Mouse (Mus musculus) layer of hippocampus, postnatal 14 days (tissue): ENCODE results near the gene Tada2a. TPM values are rescaled to one million over a fixed set of nuclear protein-coding genes. Genes with fewer than 3 reads are reported as not detected.

Source experiments
- DNase-seq, 2 experiments: peaks; one replicate each; pipeline ENCODE4 v3.0.0; 2021 to 2022; ENCODE audit warnings: low spot score in 2 of 2, mixed read lengths in 1 of 2
- long read RNA-seq, 2 experiments: library from polyadenylated mRNA; stranded (forward); transcript quantifications; one replicate each; pipeline ENCODE4 v2.0.0; 2021
- total RNA-seq, 2 experiments: library from RNA; stranded (reverse); gene quantifications; 2 replicates each; pipeline ENCODE4 v1.2.3; 2021

Tada2a gene
- 10 to 100 TPM; 29.7 to 30.3 TPM for total RNA-seq
- long read RNA-seq, experiment 1, transcript Tada2a-201 (16 exons, 2,151 nt) = major isoform, 7 of 9 reads
- long read RNA-seq, experiment 1, partial matches to known transcripts = 1 of 9 reads
- long read RNA-seq, experiment 1, other reads (novel, unspliced or antisense) = 1 of 9 reads
- long read RNA-seq, experiment 2, transcript Tada2a-201 (16 exons, 2,151 nt) = major isoform, 16 of 25 reads
- long read RNA-seq, experiment 2, partial matches to known transcripts = 1 of 25 reads
- long read RNA-seq, experiment 2, other reads (novel, unspliced or antisense) = 8 of 25 reads

GRCm38 (mm10) chr11:84128943-84129798, at the start of gene Tada2a, which contains the start of gene Acaca:
Tada2a (minus strand) TSS chr11:84129600.
Acaca (plus strand) TSS chr11:84129672.
- peak; percentile 72 to 82 for DNase-seq

GRCm38 (mm10) chr11:84178571-84178970, 49.2 kb upstream of the Tada2a start:
- no peak for DNase-seq

GRCm38 (mm10) chr11:84172539-84173435, 43.4 kb upstream of the Tada2a start:
- DNase-seq = no peak

- peak; percentile 41 to 63 for DNase-seq
Observed at GRCm38 (mm10) chr11:84168701-84169288, 39.4 kb upstream of the Tada2a start.

GRCm38 (mm10) chr11:84167046-84167526, 37.7 kb upstream of the Tada2a start, which contains the start of gene Gm11437:
Gm11437 (minus strand) TSS chr11:84167476.
- DNase-seq = no peak

GRCm38 (mm10) chr11:84164561-84164960, 35.2 kb upstream of the Tada2a start:
- DNase-seq = no peak

- no peak for DNase-seq
Observed at GRCm38 (mm10) chr11:84164123-84164522, 34.7 kb upstream of the Tada2a start.

- DNase-seq = no peak
Observed at GRCm38 (mm10) chr11:84156535-84157262, 27.3 kb upstream of the Tada2a start.

GRCm38 (mm10) chr11:84150884-84151283, 21.5 kb upstream of the Tada2a start:
- no peak for DNase-seq

- DNase-seq = no peak
Observed at GRCm38 (mm10) chr11:84146081-84146480, 16.7 kb upstream of the Tada2a start.

- no peak for DNase-seq
Observed at GRCm38 (mm10) chr11:84145201-84145798, 15.9 kb upstream of the Tada2a start.

- peak; percentile 37 to 66 for DNase-seq
Observed at GRCm38 (mm10) chr11:84141752-84142151, 12.4 kb upstream of the Tada2a start.

GRCm38 (mm10) chr11:84136453-84136852, 7.1 kb upstream of the Tada2a start:
- DNase-seq = no peak

- no peak for DNase-seq
Observed at GRCm38 (mm10) chr11:84134331-84134860, 5.0 kb upstream of the Tada2a start.

- no peak for DNase-seq
Observed at GRCm38 (mm10) chr11:84129799-84130185, 392 bp upstream of the Tada2a start.

- no peak for DNase-seq
Observed at GRCm38 (mm10) chr11:84127977-84128376, 1.4 kb downstream of the Tada2a start.

- DNase-seq = no peak
Observed at GRCm38 (mm10) chr11:84121051-84121956, 8.1 kb downstream of the Tada2a start.

GRCm38 (mm10) chr11:84117431-84117830, 12.0 kb downstream of the Tada2a start:
- no peak for DNase-seq
